Mouse (Mus musculus) small intestine, adult 2 months (tissue): ENCODE results near the gene Tbc1d8.

Experiments used
- CTCF ChIP-seq: fragments of 200-500 bp; IDR thresholded peaks from 2 replicates; pipeline ENCODE4 v1.5.1; 2012; ENCODE audit warnings: low read depth, mild to moderate bottlenecking, control low read depth, inconsistent platforms, low read length, moderate library complexity, mixed read lengths; ENCODE audit not compliant: insufficient replicate concordance, insufficient read length; ENCODE audit errors: extremely low read depth
- POLR2A ChIP-seq: fragments of 200-500 bp; IDR thresholded peaks from 2 replicates; pipeline ENCODE4 v1.6.1; 2012; ENCODE audit warnings: low read depth, mild to moderate bottlenecking, control low read depth, inconsistent platforms, low read length, moderate library complexity

GRCm38 (mm10) chr1:39349427-39349826 is 129.1 kb downstream of the Tbc1d8 start:
- TF ChIP-seq POLR2A (no peak), CTCF (no peak)
